Mouse (Mus musculus) stomach, embryonic 14.5 days (tissue): ENCODE data around the gene Gtf2i. TPM values are rescaled to one million over a fixed set of nuclear protein-coding genes. Genes with fewer than 3 reads are reported as not detected.
"Not testable (repeated sequence)": the region's sequence is repeated elsewhere in the genome, so short reads cannot be mapped to it uniquely, and the experiment has no call there.

Source experiments
- ATAC-seq: fragments of 200-750 bp; cut with Nextera tagmentation; 2 replicates; pipeline ENCODE4 v1.8.0; 2017; ENCODE audit warnings: low read depth, moderate TSS enrichment; ENCODE audit not compliant: insufficient number of reproducible peaks, insufficient read depth, low FRiP score
- H3K27ac ChIP-seq: fragments of 300-500 bp; sonication (generic); 2 replicates; pipeline ENCODE4 v1.5.1; 2014; ENCODE audit warnings: mild to moderate bottlenecking, low read length, moderate library complexity, mixed read lengths
- H3K27me3 ChIP-seq: fragments of 300-500 bp; sonication (generic); 2 replicates; pipeline ENCODE4 v1.6.1; 2014; ENCODE audit warnings: low read length, control low read depth, mixed read lengths; ENCODE audit not compliant: control insufficient read depth, insufficient read depth
- H3K36me3 ChIP-seq: fragments of 300-500 bp; sonication (generic); 2 replicates; pipeline ENCODE4 v1.6.1; 2014; ENCODE audit warnings: mild to moderate bottlenecking, control low read depth, low read length, moderate library complexity, mixed read lengths; ENCODE audit not compliant: control insufficient read depth, insufficient read depth
- H3K4me1 ChIP-seq: fragments of 300-500 bp; sonication (generic); 2 replicates; pipeline ENCODE4 v1.6.1; 2014; ENCODE audit warnings: low read length, control low read depth, mixed read lengths; ENCODE audit not compliant: control insufficient read depth, insufficient read depth
- H3K4me2 ChIP-seq: fragments of 300-500 bp; sonication (generic); replicated peaks from 2 replicates; pipeline ENCODE4 v1.6.1; 2014; ENCODE audit warnings: low read depth, low read length, control low read depth
- H3K4me3 ChIP-seq: fragments of 300-500 bp; sonication (generic); 2 replicates; pipeline ENCODE4 v1.5.1; 2014; ENCODE audit warnings: low read depth, low read length, control low read depth
- H3K9ac ChIP-seq: fragments of 300-500 bp; sonication (generic); replicated peaks from 2 replicates; pipeline ENCODE4 v1.6.1; 2014; ENCODE audit warnings: low read depth, mild to moderate bottlenecking, control low read depth, low read length, moderate library complexity, mixed read lengths
- H3K9me3 ChIP-seq: fragments of 300-500 bp; sonication (generic); 2 replicates; pipeline ENCODE4 v1.6.1; 2016; ENCODE audit warnings: low read depth, low read length, control low read depth; ENCODE audit not compliant: control insufficient read depth
- WGBS: fragments of 180-500 bp; shearing (Covaris S2); extraction: QIAGEN DNeasy Blood & Tissue Kit; methylation state at CpG from one replicate; pipeline ENCODE4 v1.1.7; 2014; 5-methylcytosine and 5-hydroxymethylcytosine counted together
- polyA plus RNA-seq: library from polyadenylated mRNA; unstranded; fragments of >200 nt; fragmentation: Nextera tagmentation; extraction: Ambion mirVana; gene quantifications from 2 replicates; pipeline ENCODE4 v1.2.1, GENCODE M21; 2014

Gene Gtf2i
- polyA plus RNA-seq, 1 experiment from 2014 or later: 184 TPM

- H3K4me3 ChIP-seq: no peak overlapping the region
- WGBS: 83% methylated on average over 8 of the region's 8 CpGs
- H3K36me3 ChIP-seq: no peaks in the 10 kb centered on the region
- no peak for ATAC-seq
- no peak overlapping the region for H3K9ac ChIP-seq
- H3K27me3 ChIP-seq: no peaks in the 10 kb centered on the region
- H3K9me3 ChIP-seq: no peaks in the 10 kb centered on the region
- H3K4me1 ChIP-seq: no peaks in the 10 kb centered on the region
- no peak overlapping the region for H3K4me2 ChIP-seq
- no peak overlapping the region for H3K27ac ChIP-seq
These were observed 29.5 kb upstream of the Gtf2i start for GRCm38 (mm10) chr5:134344076-134344475.

- not testable (repeated sequence) for H3K27me3 ChIP-seq, H3K9me3 ChIP-seq, H3K27ac ChIP-seq, H3K4me2 ChIP-seq, ATAC-seq, H3K9ac ChIP-seq, H3K36me3 ChIP-seq, H3K4me1 ChIP-seq, H3K4me3 ChIP-seq
- 85% methylated on average over 4 of the region's 4 CpGs for WGBS
These were observed 29.0 kb upstream of the Gtf2i start for GRCm38 (mm10) chr5:134343530-134343929.

- Histone ChIP-seq H3K27me3 (no peaks in the 10 kb centered on the region), H3K4me3 (no peak overlapping the region), H3K9me3 (no peaks in the 10 kb centered on the region), H3K4me2 (no peak overlapping the region), H3K27ac (no peak overlapping the region), H3K36me3 (no peaks in the 10 kb centered on the region), H3K4me1 (no peaks in the 10 kb centered on the region), H3K9ac (no peak overlapping the region)
- no peak for ATAC-seq
- WGBS: 73% methylated on average over 18 of the region's 18 CpGs
These were observed 28.1 kb upstream of the Gtf2i start for GRCm38 (mm10) chr5:134342503-134343205.

- ATAC-seq: no peak
- Histone ChIP-seq H3K4me1 (no peaks in the 10 kb centered on the region), H3K27ac (no peak overlapping the region), H3K9ac (no peak overlapping the region), H3K4me2 (no peak overlapping the region), H3K27me3 (no peaks in the 10 kb centered on the region), H3K9me3 (no peaks in the 10 kb centered on the region), H3K36me3 (no peaks in the 10 kb centered on the region), H3K4me3 (no peak overlapping the region)
- WGBS: 92% methylated on average over 5 of the region's 5 CpGs
These were observed 27.2 kb upstream of the Gtf2i start for GRCm38 (mm10) chr5:134341721-134342120.

GRCm38 (mm10) chr5:134341321-134341720, 26.8 kb upstream of the Gtf2i start:
- Histone ChIP-seq H3K36me3 (no peaks in the 10 kb centered on the region), H3K9me3 (no peaks in the 10 kb centered on the region), H3K9ac (no peak overlapping the region), H3K4me2 (no peak overlapping the region), H3K27ac (no peak overlapping the region), H3K4me3 (no peak overlapping the region), H3K27me3 (no peaks in the 10 kb centered on the region), H3K4me1 (no peaks in the 10 kb centered on the region)
- ATAC-seq: no peak
- WGBS: 66% methylated on average over 10 of the region's 10 CpGs

- Histone ChIP-seq H3K27ac (no peak overlapping the region), H3K4me1 (no peaks in the 10 kb centered on the region), H3K36me3 (no peaks in the 10 kb centered on the region), H3K9ac (no peak overlapping the region), H3K4me3 (no peak overlapping the region), H3K4me2 (no peak overlapping the region), H3K9me3 (no peaks in the 10 kb centered on the region), H3K27me3 (no peaks in the 10 kb centered on the region)
- no peak for ATAC-seq
- 31% methylated on average over 6 of the region's 6 CpGs for WGBS
These were observed 25.6 kb upstream of the Gtf2i start for GRCm38 (mm10) chr5:134340101-134340522.

- not testable (repeated sequence) for ATAC-seq, H3K27me3 ChIP-seq, H3K4me3 ChIP-seq, H3K4me2 ChIP-seq, H3K9me3 ChIP-seq, H3K9ac ChIP-seq, H3K36me3 ChIP-seq, H3K27ac ChIP-seq, H3K4me1 ChIP-seq
- WGBS: 75% methylated on average over 2 of the region's 2 CpGs
These were observed 22.5 kb upstream of the Gtf2i start for GRCm38 (mm10) chr5:134337012-134337411.

- H3K4me1 ChIP-seq: no peaks in the 10 kb centered on the region
- ATAC-seq: peak; percentile 33; the same call in 1 of the 2 replicates
- peak overlapping the region; percentile 18; the same call in 1 of the 2 replicates for H3K27ac ChIP-seq
- WGBS: 41% methylated on average over 8 of the region's 8 CpGs
- no peaks in the 10 kb centered on the region for H3K9me3 ChIP-seq
- no peaks in the 10 kb centered on the region for H3K27me3 ChIP-seq
- H3K36me3 ChIP-seq: no peaks in the 10 kb centered on the region
- H3K9ac ChIP-seq: no peak overlapping the region
- no peak overlapping the region for H3K4me3 ChIP-seq
- H3K4me2 ChIP-seq: no peak overlapping the region
These were observed 18.2 kb upstream of the Gtf2i start for GRCm38 (mm10) chr5:134332743-134333142.

- no peaks in the 10 kb centered on the region for H3K36me3 ChIP-seq
- ATAC-seq: no peak
- H3K9me3 ChIP-seq: no peaks in the 10 kb centered on the region
- H3K4me3 ChIP-seq: no peak overlapping the region
- H3K4me1 ChIP-seq: no peaks in the 10 kb centered on the region
- no peak overlapping the region for H3K4me2 ChIP-seq
- 92% methylated on average over 2 of the region's 2 CpGs for WGBS
- no peaks in the 10 kb centered on the region for H3K27me3 ChIP-seq
- H3K27ac ChIP-seq: no peak overlapping the region
- no peak overlapping the region for H3K9ac ChIP-seq
These were observed 15.5 kb upstream of the Gtf2i start for GRCm38 (mm10) chr5:134330082-134330481.
